Mouse (Mus musculus) E14TG2a.4 (cell line): ENCODE data around the gene Jhy.

Source experiments
- CTCF ChIP-seq: conservative IDR thresholded peaks from 2 replicates; pipeline ENCODE4 v1.5.1; 2014; ENCODE audit warnings: low read length
- NANOG ChIP-seq: IDR thresholded peaks from 2 replicates; pipeline ENCODE4 v1.6.1; 2014; ENCODE audit warnings: borderline replicate concordance, low read length, mixed read lengths

DNA sequence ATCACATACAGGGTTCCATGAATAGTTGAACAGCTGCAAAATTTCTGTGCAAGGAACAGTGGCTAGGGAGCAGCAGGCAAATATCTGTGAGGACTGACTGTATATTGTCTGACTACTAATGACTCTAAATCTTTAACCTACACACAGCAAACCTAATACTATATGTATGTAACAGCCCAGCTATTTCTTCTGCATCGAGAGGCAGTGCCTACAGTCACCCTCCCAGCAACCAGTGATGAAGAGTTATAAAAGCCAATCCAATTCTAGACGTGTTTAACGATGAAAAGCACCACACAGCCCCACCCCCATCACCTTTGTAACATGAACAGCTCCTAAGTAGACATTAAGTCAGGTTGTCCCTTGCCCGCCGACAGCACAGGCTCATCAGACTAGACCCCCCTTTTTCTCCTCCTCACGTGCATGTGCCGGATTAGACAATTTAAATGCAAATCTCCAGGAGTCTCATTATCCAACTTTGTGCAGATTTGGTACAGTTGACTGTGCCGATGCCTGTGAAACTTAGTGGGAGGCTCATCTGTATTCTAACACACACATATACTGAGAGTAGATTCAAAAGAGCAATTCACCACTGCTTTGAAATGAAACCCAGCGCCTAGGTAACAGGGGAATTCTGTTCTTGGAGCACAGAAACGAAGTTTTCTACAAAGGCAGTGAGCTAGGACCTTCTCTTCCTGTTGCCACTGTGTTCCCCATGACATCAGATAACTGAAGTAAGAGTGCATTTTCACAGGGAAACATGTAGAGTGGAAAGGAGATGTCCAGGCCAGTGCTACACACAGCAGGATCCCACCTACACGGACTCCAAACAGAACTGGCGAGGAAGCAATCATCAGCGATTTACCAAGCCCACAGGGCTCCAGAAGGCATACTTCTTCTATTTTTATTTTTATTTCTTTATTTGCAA lies 47.9 kb upstream of the Jhy start:
- TF ChIP-seq CTCF (no peak), NANOG (no peak)
